Mouse (Mus musculus) forebrain, postnatal 0 days (tissue): ENCODE measurements at regions not wholly inside any gene's neighbourhood (a gene's known extent, or its start where the extent isn't known, plus 50 kb on each side); places are given as distances from the start of the nearest gene placed in this dataset.
A peak's percentile ranks its signal among the peaks of the same experiment; 100 is the strongest.

ENCODE experiments used
- ATAC-seq: fragments of 200-750 bp; cut with Nextera tagmentation; 2 replicates; pipeline ENCODE4 v1.8.0; 2017; ENCODE audit warnings: mild to moderate bottlenecking, moderate library complexity
- DNase-seq: peaks from one replicate; pipeline ENCODE4 v3.0.0-alpha.2; 2015
- H3K27ac ChIP-seq: fragments of 300-500 bp; sonication (generic); 2 replicates; pipeline ENCODE4 v1.5.1; 2014; ENCODE audit warnings: low read depth, mild to moderate bottlenecking, antibody characterized with exemption, low read length, moderate library complexity, mixed read lengths
- H3K27me3 ChIP-seq: fragments of 300-500 bp; sonication (generic); 2 replicates; pipeline ENCODE4 v1.6.1; 2014; ENCODE audit warnings: mild to moderate bottlenecking, low read length, mixed read lengths; ENCODE audit not compliant: insufficient read depth
- H3K36me3 ChIP-seq: fragments of 300-500 bp; sonication (generic); 2 replicates; pipeline ENCODE4 v1.6.1; 2014; ENCODE audit warnings: mild to moderate bottlenecking, moderate library complexity; ENCODE audit not compliant: insufficient read depth
- H3K4me1 ChIP-seq: fragments of 300-500 bp; sonication (generic); 2 replicates; pipeline ENCODE4 v1.6.1; 2014; ENCODE audit warnings: antibody characterized with exemption; ENCODE audit not compliant: insufficient read depth
- H3K4me2 ChIP-seq: fragments of 300-500 bp; sonication (generic); 2 replicates; pipeline ENCODE4 v1.6.1; 2014; ENCODE audit warnings: low read depth, mild to moderate bottlenecking, moderate library complexity
- H3K4me3 ChIP-seq: fragments of 300-500 bp; sonication (generic); 2 replicates; pipeline ENCODE4 v1.5.1; 2014; ENCODE audit warnings: low read depth, low read length, mixed read lengths
- H3K9ac ChIP-seq: fragments of 300-500 bp; sonication (generic); 2 replicates; pipeline ENCODE4 v1.6.1; 2014; ENCODE audit warnings: mild to moderate bottlenecking
- H3K9me3 ChIP-seq: fragments of 300-500 bp; sonication (generic); 2 replicates; pipeline ENCODE4 v1.6.1; 2016; ENCODE audit warnings: low read length
- CTCF ChIP-seq: sonication (generic); IDR thresholded peaks from 2 replicates; pipeline ENCODE4 v1.5.1; 2016; ENCODE audit warnings: antibody characterized with exemption, control low read depth, low read depth
- WGBS: fragments of 180-500 bp; shearing (Covaris S2); extraction: QIAGEN DNeasy Blood & Tissue Kit; methylation state at CpG from one replicate; pipeline ENCODE4 v1.1.7; 2014; 5-methylcytosine and 5-hydroxymethylcytosine counted together

GRCm38 (mm10) chr9:43959541-43959940 is 83.6 kb upstream of the Thy1 start:
- DNase-seq (no peak), ATAC-seq (no peak)
- TF ChIP-seq CTCF: no peak
- Histone ChIP-seq H3K9me3 (no peaks in the 10 kb centered on the region), H3K4me1 (peaks cover 4% of the 10 kb centered on the region; the same call in 1 of the 2 replicates), H3K4me3 (no peak overlapping the region), H3K27ac (no peak overlapping the region), H3K36me3 (no peaks in the 10 kb centered on the region), H3K9ac (no peak overlapping the region), H3K4me2 (no peak overlapping the region), H3K27me3 (no peaks in the 10 kb centered on the region)
- WGBS: 23% methylated on average over 9 of the region's 9 CpGs

- Histone ChIP-seq H3K4me1 (peaks cover 4% of the 10 kb centered on the region; the same call in 1 of the 2 replicates), H3K9me3 (no peaks in the 10 kb centered on the region), H3K27ac (0 out of 2 replicates have a peak overlapping the region, but pooled peaks have one; percentile 47), H3K27me3 (no peaks in the 10 kb centered on the region), H3K9ac (no peak overlapping the region), H3K36me3 (no peaks in the 10 kb centered on the region), H3K4me3 (no peak overlapping the region), H3K4me2 (no peak overlapping the region)
- 8% methylated on average over 12 of the region's 12 CpGs for WGBS
- DNase-seq: peak; percentile 71
- peak; percentile 83 for ATAC-seq
- TF ChIP-seq CTCF: no peak
These were observed 81.8 kb upstream of the Thy1 start for GRCm38 (mm10) chr9:43961431-43961830.

GRCm38 (mm10) chr9:43965171-43965570 is 78.0 kb upstream of the Thy1 start:
- Histone ChIP-seq H3K4me1 (peaks cover 3% of the 10 kb centered on the region; the same call in 1 of the 2 replicates), H3K36me3 (no peaks in the 10 kb centered on the region), H3K9me3 (no peaks in the 10 kb centered on the region), H3K4me2 (no peak overlapping the region), H3K27ac (no peak overlapping the region), H3K4me3 (no peak overlapping the region), H3K9ac (no peak overlapping the region), H3K27me3 (no peaks in the 10 kb centered on the region)
- DNase-seq (no peak), ATAC-seq (no peak)
- no peak for TF ChIP-seq CTCF
- 80% methylated on average over 4 of the region's 4 CpGs for WGBS

GRCm38 (mm10) chr9:43965811-43966210 is 77.4 kb upstream of the Thy1 start:
- WGBS: 55% methylated on average over 5 of the region's 5 CpGs
- no peak for TF ChIP-seq CTCF
- no peak overlapping the region for H3K4me2 ChIP-seq
- H3K36me3 ChIP-seq: no peaks in the 10 kb centered on the region
- H3K4me1 ChIP-seq: peaks cover 3% of the 10 kb centered on the region; the same call in 1 of the 2 replicates
- no peaks in the 10 kb centered on the region for H3K9me3 ChIP-seq
- H3K4me3 ChIP-seq: no peak overlapping the region
- no peak for ATAC-seq
- no peaks in the 10 kb centered on the region for H3K27me3 ChIP-seq
- no peak for DNase-seq
- no peak overlapping the region for H3K9ac ChIP-seq
- no peak overlapping the region for H3K27ac ChIP-seq

- Histone ChIP-seq H3K4me2 (no peak overlapping the region), H3K27me3 (no peaks in the 10 kb centered on the region), H3K9ac (no peak overlapping the region), H3K4me1 (peaks cover 3% of the 10 kb centered on the region; the same call in 1 of the 2 replicates), H3K27ac (no peak overlapping the region), H3K9me3 (no peaks in the 10 kb centered on the region), H3K36me3 (no peaks in the 10 kb centered on the region), H3K4me3 (no peak overlapping the region)
- peak; percentile 25; the same call in 1 of the 2 replicates for ATAC-seq
- 20% methylated on average over 9 of the region's 9 CpGs for whole genome bisulfite sequencing
- TF ChIP-seq CTCF: no peak
- no peak for DNase-seq
These were observed 73.0 kb upstream of the Thy1 start for GRCm38 (mm10) chr9:43970043-43970795.

GRCm38 (mm10) chr9:43970858-43971257 is 72.3 kb upstream of the Thy1 start:
- Histone ChIP-seq H3K4me2 (no peak overlapping the region), H3K27me3 (no peaks in the 10 kb centered on the region), H3K4me1 (peaks cover 3% of the 10 kb centered on the region; the same call in 1 of the 2 replicates), H3K9ac (no peak overlapping the region), H3K36me3 (no peaks in the 10 kb centered on the region), H3K4me3 (no peak overlapping the region), H3K27ac (no peak overlapping the region), H3K9me3 (no peaks in the 10 kb centered on the region)
- ATAC-seq (no peak), DNase-seq (no peak)
- no peak for TF ChIP-seq CTCF
- WGBS: 49% methylated on average over 3 of the region's 3 CpGs

GRCm38 (mm10) chr9:43972290-43972689 is 70.9 kb upstream of the Thy1 start:
- H3K9me3 ChIP-seq: no peaks in the 10 kb centered on the region
- ATAC-seq (no peak), DNase-seq (peak; percentile 90)
- no peak overlapping the region for H3K27ac ChIP-seq
- H3K4me1 ChIP-seq: peaks cover 3% of the 10 kb centered on the region; the same call in 1 of the 2 replicates
- no peaks in the 10 kb centered on the region for H3K36me3 ChIP-seq
- WGBS: 9% methylated on average over 3 of the region's 3 CpGs
- H3K9ac ChIP-seq: no peak overlapping the region
- no peak overlapping the region for H3K4me3 ChIP-seq
- peak; percentile 96 for TF ChIP-seq CTCF
- no peak overlapping the region for H3K4me2 ChIP-seq
- no peaks in the 10 kb centered on the region for H3K27me3 ChIP-seq
